Mouse (Mus musculus) inflammation-experienced regulatory T-cells, adult 6 months (primary cell): ENCODE data around the gene B4galt1. TPM values are rescaled to one million over a fixed set of nuclear protein-coding genes. Genes with fewer than 3 reads are reported as not detected.

ENCODE experiments used
- ATAC-seq: one replicate; pipeline ENCODE4 v1.8.0; 2017
- polyA plus RNA-seq, 3 experiments: library from polyadenylated mRNA; unstranded; fragments of 100-300 nt; shearing (Covaris generic); gene quantifications; one replicate each; pipeline ENCODE4 v1.2.1; 2017

The B4galt1 gene
- polyA plus RNA-seq, 3 experiments from 2014 or later: 47.2 to 79.0 (median 56.0) TPM

- ATAC-seq: peak; percentile 64
Measured at GRCm38 (mm10) chr4:40839251-40839650, 14.6 kb downstream of the B4galt1 start.

GRCm38 (mm10) chr4:40837451-40838285, 16.1 kb downstream of the B4galt1 start:
- peak; percentile 8 for ATAC-seq

GRCm38 (mm10) chr4:40837008-40837407, 16.8 kb downstream of the B4galt1 start:
- ATAC-seq: no peak

- no peak for ATAC-seq
Measured at GRCm38 (mm10) chr4:40834872-40835271, 18.9 kb downstream of the B4galt1 start.

- peak; percentile 36 for ATAC-seq
Measured at GRCm38 (mm10) chr4:40834232-40834786, 19.5 kb downstream of the B4galt1 start.

GRCm38 (mm10) chr4:40833381-40834231, 20.2 kb downstream of the B4galt1 start:
- peak; percentile 71 for ATAC-seq

DNA sequence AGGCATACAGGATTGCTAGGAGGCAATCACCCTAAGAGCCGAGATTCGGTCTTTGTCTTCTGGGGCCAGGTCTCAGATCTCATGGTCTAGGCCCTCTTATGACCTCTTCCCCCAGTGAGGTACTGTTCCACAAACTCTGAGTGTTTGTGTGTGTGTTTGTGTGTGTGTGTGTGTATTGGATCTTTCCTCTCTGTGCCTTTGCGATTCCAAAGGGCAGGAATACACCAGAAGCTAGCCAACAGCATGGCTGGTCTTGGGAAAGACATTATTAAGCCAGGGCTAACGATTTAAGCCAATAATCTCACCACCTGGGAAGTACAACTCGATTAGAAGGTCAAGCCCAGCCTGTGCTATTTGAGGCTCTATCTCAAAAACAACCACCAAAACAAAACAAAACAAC, 23.3 kb downstream of the B4galt1 start:
- ATAC-seq: no peak

GRCm38 (mm10) chr4:40829654-40830400, 24.0 kb downstream of the B4galt1 start:
- ATAC-seq: no peak

DNA sequence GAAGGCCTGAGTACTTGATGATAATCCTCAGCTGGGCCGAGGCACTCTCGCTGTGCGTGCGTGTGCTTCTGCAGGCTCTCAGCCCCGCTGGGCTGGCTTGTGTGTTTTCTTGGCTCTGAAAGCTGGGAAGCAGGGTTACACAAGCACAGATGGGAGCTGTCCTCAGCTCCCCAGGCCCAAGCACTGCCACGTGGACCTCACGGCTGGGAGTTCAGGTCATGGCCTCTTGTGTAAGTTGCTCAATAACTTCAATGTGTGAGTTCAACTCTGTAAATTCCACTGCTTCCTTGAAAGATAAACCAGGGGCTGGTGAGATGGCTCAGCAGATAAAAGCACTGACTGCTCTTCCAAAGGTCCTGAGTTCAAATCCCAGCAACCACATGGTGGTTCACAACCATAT, 24.9 kb downstream of the B4galt1 start:
- no peak for ATAC-seq

GRCm38 (mm10) chr4:40827926-40828325, 25.9 kb downstream of the B4galt1 start:
- ATAC-seq: no peak

DNA sequence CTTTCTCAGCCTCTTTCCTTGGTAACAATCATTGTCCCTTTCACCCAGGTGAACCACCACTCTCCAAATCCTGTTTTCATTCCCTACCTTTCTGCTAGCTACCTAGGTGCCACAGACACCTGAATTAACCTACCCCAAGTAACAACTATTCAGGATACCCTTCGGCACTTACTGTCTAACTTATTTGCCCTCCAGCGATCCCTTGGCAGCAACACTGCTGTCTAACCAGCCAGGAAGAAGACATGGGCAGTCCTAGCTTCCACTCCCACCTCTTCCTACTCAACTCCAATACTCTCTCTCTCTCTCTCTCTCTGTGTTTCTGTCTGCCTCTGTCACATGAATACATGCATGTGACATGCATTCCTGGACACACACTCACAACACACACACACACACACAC, 27.0 kb downstream of the B4galt1 start:
- no peak for ATAC-seq

DNA sequence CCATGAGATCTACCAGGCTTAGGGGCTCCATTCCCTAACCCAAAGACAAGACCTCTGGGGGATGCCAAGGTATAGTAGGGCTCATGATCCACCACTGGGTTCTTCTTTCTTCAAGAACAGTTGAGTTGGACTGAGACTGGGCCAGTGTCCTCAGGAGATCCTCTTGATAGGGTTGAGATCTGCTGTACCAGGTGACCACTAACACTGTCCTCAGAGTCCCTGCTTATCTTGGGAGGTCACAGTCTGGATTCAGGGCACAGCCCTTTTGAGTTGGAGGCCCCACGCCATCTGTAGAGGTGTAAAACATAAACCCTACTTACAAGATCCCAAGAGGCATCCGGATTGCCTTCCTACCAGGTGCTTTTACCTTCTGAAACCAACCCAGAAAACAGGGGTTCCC, 27.8 kb downstream of the B4galt1 start:
- ATAC-seq: no peak

GRCm38 (mm10) chr4:40825146-40825545, 28.7 kb downstream of the B4galt1 start:
- no peak for ATAC-seq

DNA sequence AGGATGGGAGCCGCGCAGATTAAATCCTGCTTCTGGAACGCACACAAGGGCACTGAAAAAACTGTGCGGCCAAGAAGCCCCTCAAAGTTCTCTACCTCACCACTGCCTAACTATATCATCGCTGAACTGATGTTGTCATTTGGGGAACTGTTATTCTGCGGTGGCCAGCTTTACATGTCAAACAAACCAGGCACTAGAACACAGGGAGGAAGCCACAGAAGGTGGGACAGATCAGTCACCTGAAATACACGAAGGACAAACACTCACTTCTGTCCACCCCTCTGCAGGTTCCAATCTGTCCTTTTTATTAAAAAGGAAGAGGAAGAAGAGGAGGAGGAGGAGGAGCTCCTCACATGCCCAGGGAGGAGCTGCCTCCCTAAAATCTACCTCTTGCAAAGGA, 29.3 kb downstream of the B4galt1 start:
- ATAC-seq: no peak

GRCm38 (mm10) chr4:40823664-40824063, 30.1 kb downstream of the B4galt1 start:
- ATAC-seq: peak; percentile 74

GRCm38 (mm10) chr4:40823151-40823550, 30.7 kb downstream of the B4galt1 start:
- no peak for ATAC-seq

- ATAC-seq: peak; percentile 42
Measured at GRCm38 (mm10) chr4:40821303-40822023, 32.3 kb downstream of the B4galt1 start.

- no peak for ATAC-seq
Measured at GRCm38 (mm10) chr4:40820903-40821302, 32.9 kb downstream of the B4galt1 start.

DNA sequence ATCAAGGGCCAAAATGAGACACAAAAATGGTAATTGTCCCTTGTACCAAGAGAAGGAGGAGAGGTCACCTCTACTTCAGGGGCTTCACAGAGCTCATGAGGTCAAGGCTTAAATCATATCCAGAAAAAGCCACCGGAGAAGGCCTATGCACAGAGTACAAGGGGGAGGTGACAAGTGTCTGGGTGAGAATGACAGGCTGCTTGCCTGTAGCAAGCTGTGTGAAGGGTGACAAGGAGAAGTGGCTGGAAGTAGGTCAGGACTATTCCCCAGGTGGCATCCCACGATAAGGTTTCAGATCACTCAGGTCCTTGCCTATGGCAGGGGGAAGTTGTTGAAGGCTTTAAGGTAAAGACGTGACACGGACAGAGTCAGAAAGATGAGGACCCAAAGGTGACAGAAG, 33.8 kb downstream of the B4galt1 start:
- no peak for ATAC-seq

- ATAC-seq: no peak
Measured at GRCm38 (mm10) chr4:40819151-40819550, 34.7 kb downstream of the B4galt1 start.

DNA sequence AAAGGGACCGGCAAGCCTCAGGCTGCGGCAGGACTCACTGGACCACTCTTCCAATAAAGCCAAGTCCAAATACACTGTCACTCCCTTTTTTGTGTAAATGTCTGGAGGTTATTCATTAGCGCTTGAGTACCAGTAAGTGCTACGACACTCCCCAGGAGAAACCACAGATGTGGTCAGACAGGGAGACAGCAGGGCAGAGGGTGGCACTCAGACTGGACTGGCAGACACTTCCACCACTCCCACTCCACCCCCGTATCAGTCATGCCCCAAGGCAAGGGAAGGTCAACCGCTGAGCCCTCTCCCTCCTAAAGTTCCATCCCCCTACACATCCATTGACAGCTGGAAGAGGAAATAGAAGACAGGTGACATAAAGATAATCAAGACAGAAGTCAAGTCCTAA, 35.4 kb downstream of the B4galt1 start:
- no peak for ATAC-seq

- no peak for ATAC-seq
Measured at GRCm38 (mm10) chr4:40817936-40818335, 35.9 kb downstream of the B4galt1 start.
